ENCODE assay signal across 23 mouse cellular contexts in the genomic region with DNA sequence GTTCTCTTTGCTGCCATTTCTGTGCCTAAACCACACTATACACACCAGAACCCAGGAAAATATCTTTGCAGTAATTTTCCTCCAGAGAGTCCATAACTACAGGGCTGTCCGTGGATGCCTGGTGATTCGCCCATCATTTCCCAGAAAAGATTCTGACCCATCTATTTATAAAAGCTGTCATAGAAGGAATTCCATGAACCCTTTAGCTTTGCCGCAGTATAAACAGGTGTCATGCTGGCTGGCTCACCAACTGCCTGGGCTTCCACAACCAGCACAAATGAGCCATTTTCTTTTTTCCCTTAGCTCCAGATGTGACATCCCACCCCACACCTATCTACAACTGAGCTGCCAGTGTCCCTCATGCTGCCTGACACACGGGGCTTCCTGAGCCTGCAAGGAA. TPM values are rescaled to one million over a fixed set of nuclear protein-coding genes. Genes with fewer than 3 reads are reported as not detected.
"Had no signal": no experiment of that assay in that cellular context is flagged by ENCODE, and none has a peak within 500 bp of the region (broad histone marks: within the 10 kb centered on the region; RNA-seq: fewer than 3 reads in every experiment).

No protein-coding gene starts in this region.

- H3K36me3 ChIP-seq: limb, embryonic 13.5 days; liver, embryonic 13.5 days; midbrain, embryonic 13.5 days; neural tube, embryonic 15.5 days had no signal

- H3K27me3 ChIP-seq: limb, embryonic 13.5 days; liver, embryonic 13.5 days; midbrain, embryonic 13.5 days; neural tube, embryonic 15.5 days had no signal

- H3K4me1 ChIP-seq: neural tube, embryonic 15.5 days had no signal

- H3K9ac ChIP-seq: limb, embryonic 13.5 days; liver, embryonic 13.5 days; midbrain, embryonic 13.5 days; neural tube, embryonic 15.5 days had no signal

- H3K4me2 ChIP-seq: limb, embryonic 13.5 days; liver, embryonic 13.5 days; midbrain, embryonic 13.5 days; neural tube, embryonic 15.5 days had no signal

- DNase-seq: left cerebral cortex, postnatal 4 days; liver, embryonic 13.5 days; lung, adult 18-20 months; lung, postnatal 36 days; right cerebral cortex, adult 18-20 months; spleen, adult 18-20 months; thymus, postnatal 36 days had no signal

- H3K9me3 ChIP-seq: limb, embryonic 13.5 days; liver, embryonic 13.5 days; midbrain, embryonic 13.5 days; neural tube, embryonic 15.5 days had no signal

- H3K4me3 ChIP-seq: limb, embryonic 13.5 days; liver, embryonic 13.5 days; midbrain, embryonic 13.5 days; neural tube, embryonic 15.5 days had no signal

- ATAC-seq: midbrain, embryonic 13.5 days had no signal

- H3K27ac ChIP-seq: limb, embryonic 13.5 days; liver, embryonic 13.5 days; midbrain, embryonic 13.5 days; neural tube, embryonic 15.5 days had no signal

RNA-seq across cellular contexts. Expression of a gene that starts 14.0 kb away (rescaled TPM):
- total RNA-seq: layer of hippocampus, adult 8-10 months; layer of hippocampus, postnatal 14 days; left cerebral cortex, adult 18-20 months; left cerebral cortex, postnatal 10 days; left cerebral cortex, postnatal 4 days; megakaryocyte progenitor cell, adult 5-6 weeks; midbrain, postnatal 0 days had no signal
- polyA plus RNA-seq: intestine, embryonic 14.5 days; kidney, embryonic 16.5 days; large intestine, adult 2 months; limb, embryonic 13.5 days; liver, embryonic 13.5 days; lung, embryonic 16.5 days; midbrain, embryonic 13.5 days; midbrain, postnatal 0 days; neural tube, embryonic 11.5 days; neural tube, embryonic 15.5 days; stomach, embryonic 14.5 days; thymus, postnatal 0 days had no signal
